Mouse (Mus musculus): ENCODE data around the gene Mien1. TPM values are rescaled to one million over a fixed set of nuclear protein-coding genes. Genes with fewer than 3 reads are reported as not detected.

Mien1 gene
- polyA plus RNA-seq, 1 experiment, result 84.8 TPM

GRCm38 (mm10) chr11:98476434-98476807 lies 37.6 kb upstream of the Mien1 start:
- 0 out of 2 replicates have a peak, but pooled peaks cover 2% of the 10 kb centered on the region for H3K4me1 ChIP-seq (ENCODE audit: control insufficient read depth, insufficient read depth, low read length)
- H3K27ac ChIP-seq (ENCODE audit: insufficient read depth, low read depth, low read length), result no peak overlapping the region
- no peak overlapping the region for H3K4me3 ChIP-seq (ENCODE audit: insufficient read depth, low read length)
- TF ChIP-seq POLR2A (IDR thresholded peaks at IDR 0.05; ENCODE audit: borderline replicate concordance, low read depth, low read length) (no peak), CTCF (IDR thresholded peaks at IDR 0.05; ENCODE audit: low read depth, low read length) (no peak)

- H3K4me3 ChIP-seq (ENCODE audit: insufficient read depth, low read length), result no peak overlapping the region
- TF ChIP-seq CTCF (IDR thresholded peaks at IDR 0.05; ENCODE audit: low read depth, low read length) (no peak), POLR2A (IDR thresholded peaks at IDR 0.05; ENCODE audit: borderline replicate concordance, low read depth, low read length) (no peak)
- H3K4me1 ChIP-seq (ENCODE audit: control insufficient read depth, insufficient read depth, low read length), result no peaks in the 10 kb centered on the region
- H3K27ac ChIP-seq (ENCODE audit: insufficient read depth, low read depth, low read length), result no peak overlapping the region
Measured at GRCm38 (mm10) chr11:98475630-98476433, 37.0 kb upstream of the Mien1 start.

GRCm38 (mm10) chr11:98474967-98475366 lies 36.2 kb upstream of the Mien1 start:
- no peak overlapping the region for H3K4me3 ChIP-seq (ENCODE audit: insufficient read depth, low read length)
- H3K27ac ChIP-seq (ENCODE audit: insufficient read depth, low read depth, low read length), result no peak overlapping the region
- TF ChIP-seq POLR2A (IDR thresholded peaks at IDR 0.05; ENCODE audit: borderline replicate concordance, low read depth, low read length), result no peak
- TF ChIP-seq CTCF (IDR thresholded peaks at IDR 0.05; ENCODE audit: low read depth, low read length), result no peak
- H3K4me1 ChIP-seq (ENCODE audit: control insufficient read depth, insufficient read depth, low read length), result no peaks in the 10 kb centered on the region

- H3K4me3 ChIP-seq (ENCODE audit: insufficient read depth, low read length), result no peak overlapping the region
- TF ChIP-seq CTCF (IDR thresholded peaks at IDR 0.05; ENCODE audit: low read depth, low read length) (no peak), POLR2A (IDR thresholded peaks at IDR 0.05; ENCODE audit: borderline replicate concordance, low read depth, low read length) (no peak)
- H3K27ac ChIP-seq (ENCODE audit: insufficient read depth, low read depth, low read length), result no peak overlapping the region
- no peaks in the 10 kb centered on the region for H3K4me1 ChIP-seq (ENCODE audit: control insufficient read depth, insufficient read depth, low read length)
Measured at GRCm38 (mm10) chr11:98473916-98474479, 35.2 kb upstream of the Mien1 start.

GRCm38 (mm10) chr11:98472696-98473095 lies 33.9 kb upstream of the Mien1 start:
- Histone ChIP-seq H3K4me1 (ENCODE audit: control insufficient read depth, insufficient read depth, low read length) (no peaks in the 10 kb centered on the region), H3K27ac (ENCODE audit: insufficient read depth, low read depth, low read length) (no peak overlapping the region), H3K4me3 (ENCODE audit: insufficient read depth, low read length) (no peak overlapping the region)
- TF ChIP-seq POLR2A (IDR thresholded peaks at IDR 0.05; ENCODE audit: borderline replicate concordance, low read depth, low read length), result no peak
- TF ChIP-seq CTCF (IDR thresholded peaks at IDR 0.05; ENCODE audit: low read depth, low read length), result no peak

- Histone ChIP-seq H3K27ac (ENCODE audit: insufficient read depth, low read depth, low read length) (no peak overlapping the region), H3K4me1 (ENCODE audit: control insufficient read depth, insufficient read depth, low read length) (no peaks in the 10 kb centered on the region), H3K4me3 (ENCODE audit: insufficient read depth, low read length) (no peak overlapping the region)
- no peak for TF ChIP-seq POLR2A (IDR thresholded peaks at IDR 0.05; ENCODE audit: borderline replicate concordance, low read depth, low read length)
- TF ChIP-seq CTCF (IDR thresholded peaks at IDR 0.05; ENCODE audit: low read depth, low read length), result no peak
Measured at GRCm38 (mm10) chr11:98470795-98471194, 32.0 kb upstream of the Mien1 start.

GRCm38 (mm10) chr11:98469761-98470714 lies 31.2 kb upstream of the Mien1 start:
- TF ChIP-seq CTCF (IDR thresholded peaks at IDR 0.05; ENCODE audit: low read depth, low read length), result no peak
- no peak for TF ChIP-seq POLR2A (IDR thresholded peaks at IDR 0.05; ENCODE audit: borderline replicate concordance, low read depth, low read length)
- Histone ChIP-seq H3K27ac (ENCODE audit: insufficient read depth, low read depth, low read length) (no peak overlapping the region), H3K4me1 (ENCODE audit: control insufficient read depth, insufficient read depth, low read length) (no peaks in the 10 kb centered on the region), H3K4me3 (ENCODE audit: insufficient read depth, low read length) (no peak overlapping the region)

GRCm38 (mm10) chr11:98464516-98464915 lies 25.7 kb upstream of the Mien1 start:
- no peak overlapping the region for H3K27ac ChIP-seq (ENCODE audit: insufficient read depth, low read depth, low read length)
- no peak for TF ChIP-seq CTCF (IDR thresholded peaks at IDR 0.05; ENCODE audit: low read depth, low read length)
- no peak for TF ChIP-seq POLR2A (IDR thresholded peaks at IDR 0.05; ENCODE audit: borderline replicate concordance, low read depth, low read length)

GRCm38 (mm10) chr11:98463911-98464310 lies 25.1 kb upstream of the Mien1 start:
- no peak overlapping the region for H3K27ac ChIP-seq (ENCODE audit: insufficient read depth, low read depth, low read length)
- H3K4me1 ChIP-seq (ENCODE audit: control insufficient read depth, insufficient read depth, low read length), result no peaks in the 10 kb centered on the region
- no peak for TF ChIP-seq POLR2A (IDR thresholded peaks at IDR 0.05; ENCODE audit: borderline replicate concordance, low read depth, low read length)
- TF ChIP-seq CTCF (IDR thresholded peaks at IDR 0.05; ENCODE audit: low read depth, low read length), result no peak
- no peak overlapping the region for H3K4me3 ChIP-seq (ENCODE audit: insufficient read depth, low read length)

More at GRCm38 (mm10) chr11:98464516-98464915, 25.7 kb upstream of the Mien1 start:
- Histone ChIP-seq H3K4me3 (ENCODE audit: insufficient read depth, low read length) (no peak overlapping the region), H3K4me1 (ENCODE audit: control insufficient read depth, insufficient read depth, low read length) (no peaks in the 10 kb centered on the region)

Data from bone marrow macrophage, adult 2 months (primary cell).